Mouse (Mus musculus) liver, adult 2 months (tissue): ENCODE results near the gene Dlg5.

ENCODE experiments used
- CTCF ChIP-seq: fragments of 200-500 bp; IDR thresholded peaks from 2 replicates; pipeline ENCODE4 v1.5.1; 2011; ENCODE audit warnings: low read depth, low read length, control low read depth
- POLR2A ChIP-seq: fragments of 200-500 bp; IDR thresholded peaks from 2 replicates; pipeline ENCODE4 v1.6.1; 2011; ENCODE audit warnings: low read length, control low read depth; ENCODE audit not compliant: insufficient read depth; ENCODE audit errors: extremely low read depth

DNA sequence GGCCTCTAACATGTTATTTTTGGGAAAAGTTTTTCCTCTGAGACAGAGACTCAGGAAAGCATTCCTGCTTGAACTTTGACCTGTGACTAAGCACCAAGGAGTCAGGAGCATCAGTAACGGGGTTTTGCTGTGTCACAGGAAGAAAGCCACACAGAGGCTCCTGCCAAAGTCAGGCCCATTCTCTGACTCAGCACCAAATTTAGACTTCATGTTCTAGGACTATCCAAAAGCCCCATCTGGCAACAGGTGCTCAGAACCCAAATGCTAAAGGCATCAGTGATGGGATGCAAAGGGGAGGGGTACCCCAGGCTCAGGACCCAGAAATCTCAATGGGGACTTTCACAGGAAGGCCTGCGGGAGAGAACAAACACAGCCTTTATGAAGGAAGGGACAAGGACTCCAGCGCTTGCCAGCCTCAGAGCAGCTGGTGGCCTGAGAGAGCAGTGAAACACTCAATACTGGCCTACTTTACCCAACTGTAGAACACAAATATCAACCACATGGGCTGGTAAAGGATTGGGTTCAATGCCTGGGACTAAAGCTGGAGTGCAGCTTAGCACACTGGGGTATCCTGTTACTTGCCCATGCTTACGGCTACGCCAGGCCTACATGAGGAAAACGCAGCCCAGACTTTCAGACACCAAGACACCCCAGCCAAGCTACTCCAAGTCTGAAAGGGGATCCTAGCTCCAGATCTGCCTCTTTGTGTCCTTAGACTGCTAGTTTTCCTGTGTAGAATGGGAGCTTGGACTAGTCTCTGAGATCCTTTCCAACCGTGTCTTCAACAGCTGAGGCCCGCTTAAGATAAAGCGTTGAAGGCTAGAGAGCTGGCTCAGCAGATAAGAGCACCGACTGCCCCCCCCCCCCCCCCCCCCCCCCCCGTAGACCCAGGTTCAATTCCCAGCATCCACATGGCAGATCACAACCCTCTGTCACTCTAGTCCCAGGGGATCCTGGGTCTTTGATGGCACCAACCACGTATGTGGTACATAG lies 12.8 kb downstream of the Dlg5 start:
- TF ChIP-seq POLR2A: no peak
- TF ChIP-seq CTCF: no peak
